Mouse (Mus musculus) adrenal gland, postnatal 10 days (tissue): ENCODE measurements around the gene Pate1. TPM values are rescaled to one million over a fixed set of nuclear protein-coding genes. Genes with fewer than 3 reads are reported as not detected.

Experiments used
- DNase-seq: peaks from one replicate; pipeline ENCODE4 v3.0.0; 2021; ENCODE audit warnings: mixed read lengths
- long read RNA-seq, 2 experiments: library from polyadenylated mRNA; stranded (forward); transcript quantifications; one replicate each; pipeline ENCODE4 v2.0.0; 2021
- total RNA-seq, 2 experiments: library from RNA; stranded (reverse); gene quantifications; 2 replicates each; pipeline ENCODE4 v1.2.3; 2021

Pate1 gene
- not detected for total RNA-seq
- long read RNA-seq, experiment 1 = 0 reads
- long read RNA-seq, experiment 2 = 0 reads

DNA sequence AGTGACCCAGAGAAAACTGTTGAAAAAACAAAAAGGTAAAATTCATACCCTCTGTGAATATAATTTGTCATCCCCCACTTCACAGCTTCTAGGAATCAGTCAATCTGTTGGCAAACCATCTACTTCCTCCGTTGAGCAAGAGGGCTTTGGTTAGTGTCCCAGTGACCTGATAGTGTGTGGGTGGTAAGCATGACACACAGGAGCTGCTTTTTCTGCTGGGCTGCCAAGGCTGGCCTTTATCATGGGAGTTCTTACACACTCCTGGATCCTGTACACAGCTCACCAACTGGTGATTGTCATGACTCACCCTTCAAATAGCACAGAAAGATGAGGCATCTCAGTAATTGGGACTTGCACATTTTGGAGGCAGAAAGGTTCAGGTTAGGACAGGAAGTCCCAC is at the start of gene Pate1:
Gene Pate1 (minus strand): TSS at position 378 of the 400 bp plus-strand sequence.
- DNase-seq = peak; percentile 1

DNA sequence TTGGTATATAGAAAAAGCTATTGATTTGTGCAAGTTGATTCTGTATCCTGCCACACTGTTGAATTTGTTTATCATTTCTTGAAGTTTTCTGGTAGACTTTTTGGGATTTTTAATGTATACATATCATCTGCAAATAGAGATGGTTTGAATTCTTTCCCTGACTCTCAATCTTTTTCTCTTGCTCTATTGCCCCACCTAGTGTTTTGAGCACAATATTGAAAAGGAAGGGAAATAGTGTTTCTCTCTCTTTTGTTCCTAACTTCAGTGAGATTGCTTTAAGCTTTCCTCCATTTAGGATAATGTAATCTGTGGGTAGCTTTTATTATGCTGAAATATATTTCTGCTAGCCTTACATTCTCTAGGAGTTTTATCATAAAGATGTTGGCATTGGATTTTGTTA is 20.1 kb upstream of the Pate1 start:
- DNase-seq = no peak

DNA sequence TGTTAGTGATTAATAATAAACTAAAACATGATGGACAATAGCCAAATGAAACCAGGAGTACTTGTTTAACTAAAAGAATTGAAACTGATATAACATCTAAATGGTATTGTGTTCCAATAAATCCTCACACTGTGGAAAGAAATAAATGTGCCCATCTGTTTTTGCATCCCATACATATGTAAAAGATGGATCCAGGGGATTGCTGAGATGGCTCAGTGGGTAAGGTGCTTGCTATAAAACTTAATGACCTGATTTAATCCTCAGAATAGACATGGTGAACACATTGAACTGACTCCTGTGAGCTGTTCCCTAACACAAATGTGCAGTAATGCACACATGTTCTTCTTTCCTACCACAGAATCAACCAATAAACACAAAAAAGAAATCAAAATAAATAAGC is 4.7 kb upstream of the Pate1 start:
- no peak for DNase-seq

DNA sequence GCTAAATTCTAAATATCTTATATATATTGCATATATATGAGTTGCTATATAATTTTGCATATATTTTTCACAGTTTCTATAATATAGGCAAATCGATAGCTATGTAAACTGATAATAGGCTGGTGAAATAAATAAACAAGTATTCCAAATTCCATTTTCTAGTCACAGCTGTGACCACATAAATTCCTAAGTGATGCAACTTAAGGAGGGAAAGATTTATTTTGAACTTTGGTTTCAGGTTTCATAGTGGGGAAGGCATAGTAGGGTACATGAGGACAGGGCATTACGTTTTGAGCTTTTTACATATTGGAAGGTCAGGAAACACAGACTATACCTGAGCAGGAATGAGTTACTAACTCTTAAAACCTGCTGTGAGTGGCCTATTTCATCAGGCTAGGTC is 13.6 kb downstream of the Pate1 start:
- DNase-seq = no peak

DNA sequence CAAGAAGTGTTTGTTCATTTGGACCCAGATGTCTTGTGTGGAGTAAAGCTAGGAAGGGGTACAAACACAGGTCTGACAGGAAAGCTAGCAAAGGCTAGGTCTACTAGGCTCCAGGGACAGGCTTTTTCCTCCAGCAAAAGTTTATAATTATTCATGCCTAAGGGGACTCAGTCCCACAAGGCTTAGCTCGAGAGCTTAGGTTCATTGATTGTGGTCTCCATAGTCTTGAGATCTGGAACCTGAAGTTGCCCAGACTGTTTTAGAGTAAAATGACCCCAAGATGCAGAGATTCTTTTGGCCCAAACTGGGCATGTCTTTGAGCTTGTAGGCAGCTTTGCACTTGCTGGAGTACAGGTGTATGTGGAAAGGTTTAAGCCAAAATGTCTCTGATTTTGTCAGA is 39.1 kb downstream of the Pate1 start, which contains the start of gene Pate3:
Gene Pate3 (minus strand): TSS at position 101 of the 400 bp plus-strand sequence.
- no peak for DNase-seq

Other genes with a start within 250 kb of the Pate1 start
- gene Gm1113, start 169.1 kb downstream of the Pate1 start, total RNA-seq = not detected
- under 1 TPM; 0.75 to 0.85 TPM for gene Ddx25, start 128.9 kb downstream of the Pate1 start, total RNA-seq
- 10 to 100 TPM; 12.3 to 16.3 TPM for gene Pus3, start 128.8 kb downstream of the Pate1 start, total RNA-seq
- under 1 TPM in 1 of 2 experiments, not detected in 1; 0.79 TPM for gene Pate2, start 117.1 kb downstream of the Pate1 start, total RNA-seq
- gene Hyls1, start 117.0 kb downstream of the Pate1 start, total RNA-seq = 1 to 10 TPM; 3.3 to 5.0 TPM
- gene Pate4, start 75.4 kb downstream of the Pate1 start, total RNA-seq = not detected
- not detected for gene Pate3, start 39.2 kb downstream of the Pate1 start, total RNA-seq
- gene Gm17677, start 53.7 kb upstream of the Pate1 start, total RNA-seq = not detected
- not detected for gene Gm17727, start 90.7 kb upstream of the Pate1 start, total RNA-seq
- not detected for gene Gm27235, start 102.7 kb upstream of the Pate1 start, total RNA-seq
- gene D730048I06Rik, start 102.7 kb upstream of the Pate1 start, total RNA-seq = not detected
- gene 9230110F15Rik, start 156.8 kb upstream of the Pate1 start, total RNA-seq = not detected
- gene 9230113P08Rik, start 221.0 kb upstream of the Pate1 start, total RNA-seq = not detected